Mouse (Mus musculus): ENCODE results near the gene Olfr874. TPM values are rescaled to one million over a fixed set of nuclear protein-coding genes. Genes with fewer than 3 reads are reported as not detected.
A peak's percentile ranks its signal among the peaks of the same experiment; 100 is the strongest.

Gene Olfr874
- polyA plus RNA-seq (2016; fragmentation: Nextera tagmentation; extraction: Ambion mirVana): not detected in 2 replicates

DNA sequence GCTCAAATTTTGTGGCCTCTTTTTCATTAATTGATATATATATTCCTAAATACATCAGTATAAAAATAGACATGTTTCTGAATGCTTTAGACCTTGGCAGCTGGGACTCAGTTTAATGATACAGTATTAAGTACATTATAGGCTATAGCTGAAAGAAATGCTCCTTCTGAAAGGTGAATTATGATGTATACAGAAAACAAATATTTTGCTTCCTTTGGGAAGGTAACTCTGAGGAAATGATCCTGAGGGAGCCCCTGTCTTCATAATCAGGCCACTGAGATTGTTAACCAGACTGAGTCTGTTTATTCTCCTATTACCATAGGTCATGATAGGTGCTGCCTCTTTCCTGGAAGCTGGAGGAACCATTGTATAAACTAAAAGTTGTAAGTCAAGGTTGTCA lies at the start of gene Olfr874:
Olfr874 (plus strand) TSS at position 301 of the 400 bp plus-strand sequence.
- Histone ChIP-seq H3K36me3 (no peaks in the 10 kb centered on the region), H3K4me1 (no peaks in the 10 kb centered on the region), H3K27me3 (no peaks in the 10 kb centered on the region), H3K9me3 (no peaks in the 10 kb centered on the region), H3K27ac (no peak within 1 kb of the TSS), H3K4me3 (no peak within 1 kb of the TSS), H3K9ac (no peak within 1 kb of the TSS), H3K4me2 (replicated peaks) (no peak within 1 kb of the TSS)
- ATAC-seq (ENCODE audit: insufficient number of reproducible peaks, insufficient read depth, low FRiP score, low TSS enrichment): no peak

DNA sequence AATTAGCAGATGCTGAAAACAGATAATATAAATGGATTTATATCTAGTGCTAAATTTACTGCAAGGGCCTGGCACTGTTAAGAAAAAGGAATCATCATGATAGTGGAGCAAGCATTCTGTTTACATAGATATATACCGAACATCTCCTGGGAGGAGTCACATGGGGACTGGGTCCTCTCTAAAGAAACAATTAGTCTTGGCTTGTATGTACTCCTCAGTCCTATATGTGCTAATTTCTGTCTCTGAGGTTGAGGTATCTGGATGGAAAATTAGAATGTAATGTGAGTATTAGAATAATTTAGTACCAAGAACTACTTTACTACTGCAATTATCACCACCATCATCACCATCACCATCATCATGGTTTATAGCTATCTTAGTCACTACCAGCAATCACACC lies 28.8 kb upstream of the Olfr874 start, which contains the start of gene Olfr160:
Olfr160 (minus strand) TSS at position 101 of the 400 bp plus-strand sequence.
- H3K36me3 ChIP-seq: no peaks in the 10 kb centered on the region
- no peaks in the 10 kb centered on the region for H3K27me3 ChIP-seq
- no peak within 1 kb of the TSS for H3K4me3 ChIP-seq
- no peaks in the 10 kb centered on the region for H3K9me3 ChIP-seq
- H3K9ac ChIP-seq: no peak within 1 kb of the TSS
- WGBS: 91% methylated on average over 1 of the region's 1 CpGs
- H3K4me2 ChIP-seq (replicated peaks): no peak within 1 kb of the TSS
- no peak within 1 kb of the TSS for H3K27ac ChIP-seq
- H3K4me1 ChIP-seq: no peaks in the 10 kb centered on the region
- ATAC-seq (ENCODE audit: insufficient number of reproducible peaks, insufficient read depth, low FRiP score, low TSS enrichment): no peak

DNA sequence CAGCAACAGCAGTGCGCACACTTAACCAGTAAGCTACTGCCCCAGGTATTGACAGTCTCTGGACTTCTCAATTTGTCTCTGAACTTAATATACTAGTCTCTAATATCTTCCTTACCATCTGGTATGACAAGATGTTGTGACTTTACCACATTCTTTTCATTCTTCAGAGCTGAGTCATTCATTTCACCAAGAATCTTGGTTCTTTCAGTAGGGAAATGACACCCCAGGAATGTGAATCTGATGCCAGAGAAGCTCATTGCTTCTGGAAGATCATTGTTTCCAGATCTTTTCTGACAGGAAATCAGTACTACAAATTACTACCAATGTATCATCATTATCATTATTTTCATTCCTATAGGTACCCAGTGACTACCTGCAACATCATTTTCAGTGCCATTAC lies 10.6 kb upstream of the Olfr874 start:
- Histone ChIP-seq H3K9me3 (no peaks in the 10 kb centered on the region), H3K4me1 (no peaks in the 10 kb centered on the region), H3K27me3 (no peaks in the 10 kb centered on the region), H3K9ac (no peak overlapping the region), H3K4me3 (no peak overlapping the region), H3K36me3 (no peaks in the 10 kb centered on the region), H3K4me2 (replicated peaks) (no peak overlapping the region), H3K27ac (no peak overlapping the region)
- WGBS: 86% methylated on average over 1 of the region's 1 CpGs
- no peak for ATAC-seq (ENCODE audit: insufficient number of reproducible peaks, insufficient read depth, low FRiP score, low TSS enrichment)

DNA sequence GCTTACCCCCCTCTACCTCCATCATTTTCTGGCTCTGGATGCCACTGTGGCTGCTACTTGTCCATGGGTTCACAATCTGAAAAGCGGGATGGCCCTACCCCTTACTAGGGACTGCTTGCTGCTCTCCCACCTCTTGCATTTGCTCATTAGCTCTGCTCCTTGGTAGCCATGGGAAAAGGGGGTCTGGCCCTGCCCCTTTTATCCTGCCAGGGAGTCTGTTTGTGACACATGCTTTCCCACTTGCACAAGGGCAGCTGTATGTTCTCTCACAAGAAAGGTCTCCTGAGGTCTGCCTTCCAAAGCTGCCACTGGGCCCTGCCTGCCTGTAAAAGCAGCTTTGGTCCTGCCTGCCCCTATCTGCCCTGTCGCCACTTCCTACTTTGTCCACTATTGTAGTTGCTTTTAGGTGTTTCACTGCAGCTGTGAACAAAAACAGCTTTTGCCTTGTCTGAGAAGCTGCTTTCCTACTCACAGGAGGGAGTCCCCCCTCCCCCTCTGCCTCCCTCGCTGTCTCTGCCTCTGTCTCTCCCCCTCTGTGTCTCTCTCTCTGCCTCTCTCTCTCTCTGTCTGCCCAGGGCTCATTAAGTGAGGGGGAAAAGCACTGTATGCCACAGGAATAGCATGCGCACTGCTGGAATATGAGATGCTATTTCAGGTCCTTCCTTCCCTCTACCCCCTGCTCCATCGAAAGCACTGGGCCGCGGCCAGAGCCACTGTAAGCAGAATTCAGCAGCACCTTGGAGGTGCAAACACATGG lies 5.6 kb downstream of the Olfr874 start:
- no peaks in the 10 kb centered on the region for H3K9me3 ChIP-seq
- no peak for ATAC-seq (ENCODE audit: insufficient number of reproducible peaks, insufficient read depth, low FRiP score, low TSS enrichment)
- no peaks in the 10 kb centered on the region for H3K27me3 ChIP-seq
- 0 out of 2 replicates have a peak, but pooled peaks cover 3% of the 10 kb centered on the region for H3K4me1 ChIP-seq
- no peak overlapping the region for H3K4me2 ChIP-seq (replicated peaks)
- no peak overlapping the region for H3K27ac ChIP-seq
- H3K9ac ChIP-seq: no peak overlapping the region
- WGBS: 28% methylated on average over 7 of the region's 7 CpGs
- no peak overlapping the region for H3K4me3 ChIP-seq
- H3K36me3 ChIP-seq: no peaks in the 10 kb centered on the region

DNA sequence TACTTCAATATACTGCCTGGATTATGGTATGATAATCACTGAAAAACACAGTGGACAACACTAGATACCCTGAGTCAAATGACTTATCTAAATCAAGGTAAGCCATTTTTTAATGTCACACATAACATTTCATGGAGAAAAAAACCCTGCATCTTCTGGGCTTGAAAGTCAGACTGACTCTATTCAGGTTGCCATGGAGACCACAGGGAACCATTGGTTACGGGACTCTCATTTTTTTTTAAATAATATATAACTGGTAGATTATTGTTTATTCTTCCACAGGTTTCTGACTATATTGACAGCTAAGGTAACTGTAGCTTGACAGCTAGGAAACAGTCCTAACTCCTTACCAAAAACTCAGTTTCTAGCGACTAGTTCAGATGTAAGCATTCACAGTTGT lies 6.6 kb downstream of the Olfr874 start:
- Histone ChIP-seq H3K4me2 (replicated peaks) (no peak overlapping the region), H3K4me3 (no peak overlapping the region), H3K36me3 (no peaks in the 10 kb centered on the region), H3K9ac (no peak overlapping the region), H3K27ac (no peak overlapping the region), H3K9me3 (no peaks in the 10 kb centered on the region), H3K4me1 (0 out of 2 replicates have a peak, but pooled peaks cover 3% of the 10 kb centered on the region), H3K27me3 (no peaks in the 10 kb centered on the region)
- no peak for ATAC-seq (ENCODE audit: insufficient number of reproducible peaks, insufficient read depth, low FRiP score, low TSS enrichment)
- 69% methylated on average over 2 of the region's 2 CpGs for WGBS

DNA sequence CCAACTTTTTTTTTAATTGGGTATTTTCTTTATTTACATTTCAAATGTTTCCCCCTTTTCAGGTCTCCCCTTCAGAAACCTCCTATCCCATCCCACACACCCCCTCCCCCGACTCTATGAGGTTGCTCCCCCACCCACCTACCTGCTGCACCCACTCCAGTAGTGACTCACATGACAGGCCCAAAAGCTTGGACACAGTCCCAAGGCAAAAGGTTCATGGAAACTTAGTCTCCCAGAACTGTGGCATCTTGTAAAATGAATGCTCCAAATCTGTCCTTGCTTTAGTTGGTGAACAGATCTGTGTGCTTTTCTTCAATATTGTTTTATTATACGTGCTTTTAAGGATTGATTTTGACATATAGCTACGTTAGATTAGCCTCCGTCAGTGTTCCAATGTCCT lies 7.1 kb downstream of the Olfr874 start:
- no peak overlapping the region for H3K4me3 ChIP-seq
- no peak overlapping the region for H3K27ac ChIP-seq
- 72% methylated on average over 4 of the region's 4 CpGs for WGBS
- H3K9me3 ChIP-seq: no peaks in the 10 kb centered on the region
- 0 out of 2 replicates have a peak, but pooled peaks cover 3% of the 10 kb centered on the region for H3K4me1 ChIP-seq
- no peaks in the 10 kb centered on the region for H3K36me3 ChIP-seq
- no peak overlapping the region for H3K4me2 ChIP-seq (replicated peaks)
- no peaks in the 10 kb centered on the region for H3K27me3 ChIP-seq
- no peak overlapping the region for H3K9ac ChIP-seq
- no peak for ATAC-seq (ENCODE audit: insufficient number of reproducible peaks, insufficient read depth, low FRiP score, low TSS enrichment)

DNA sequence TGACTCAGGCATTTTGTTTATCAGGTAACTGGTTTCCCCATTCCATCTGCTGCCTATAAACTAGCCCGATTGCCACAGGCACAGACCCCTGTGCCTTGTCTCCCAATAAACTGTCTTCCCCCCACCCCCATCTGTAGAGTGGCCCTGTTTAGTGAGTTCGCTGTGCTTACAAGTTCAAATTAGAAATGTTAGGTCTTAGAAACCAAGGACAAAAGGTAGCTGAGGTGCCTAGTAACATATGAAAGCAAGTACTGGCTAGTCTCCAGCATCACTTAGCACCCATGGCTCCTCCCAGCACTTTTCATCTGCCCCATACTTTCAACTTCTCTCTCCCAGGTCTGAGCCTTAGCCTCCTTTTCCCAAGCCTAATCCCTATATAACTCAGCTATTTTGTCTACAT lies 16.8 kb downstream of the Olfr874 start:
- Histone ChIP-seq H3K36me3 (no peaks in the 10 kb centered on the region), H3K9me3 (no peaks in the 10 kb centered on the region), H3K9ac (no peak overlapping the region), H3K4me3 (no peak overlapping the region), H3K4me2 (replicated peaks) (no peak overlapping the region), H3K27me3 (no peaks in the 10 kb centered on the region), H3K27ac (no peak overlapping the region), H3K4me1 (no peaks in the 10 kb centered on the region)
- WGBS: 89% methylated on average over 2 of the region's 2 CpGs
- no peak for ATAC-seq (ENCODE audit: insufficient number of reproducible peaks, insufficient read depth, low FRiP score, low TSS enrichment)

DNA sequence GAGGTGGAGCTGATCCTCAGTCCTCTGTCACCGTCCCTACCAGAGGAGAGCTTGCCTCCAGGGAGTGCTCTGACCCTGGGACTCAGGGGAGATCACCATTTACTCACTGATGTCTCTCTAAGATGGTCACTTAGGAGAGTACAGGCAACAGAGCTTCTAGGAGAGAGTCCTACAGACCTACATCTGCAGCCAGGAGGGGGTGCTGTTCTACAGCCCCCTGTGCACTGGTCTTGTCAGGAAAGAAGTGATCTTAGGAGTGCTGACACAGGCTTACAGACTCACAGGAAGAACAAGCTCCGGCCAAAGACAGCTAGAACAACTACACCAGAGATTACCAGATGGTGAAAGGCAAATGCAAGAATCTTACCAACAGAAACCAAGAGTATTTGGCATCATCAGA lies 17.6 kb downstream of the Olfr874 start:
- Histone ChIP-seq H3K4me3 (no peak overlapping the region), H3K4me2 (replicated peaks) (no peak overlapping the region), H3K27me3 (no peaks in the 10 kb centered on the region), H3K9ac (no peak overlapping the region), H3K27ac (no peak overlapping the region), H3K36me3 (no peaks in the 10 kb centered on the region), H3K4me1 (no peaks in the 10 kb centered on the region), H3K9me3 (no peaks in the 10 kb centered on the region)
- ATAC-seq (ENCODE audit: insufficient number of reproducible peaks, insufficient read depth, low FRiP score, low TSS enrichment): no peak
- 54% methylated on average over 2 of the region's 2 CpGs for WGBS

DNA sequence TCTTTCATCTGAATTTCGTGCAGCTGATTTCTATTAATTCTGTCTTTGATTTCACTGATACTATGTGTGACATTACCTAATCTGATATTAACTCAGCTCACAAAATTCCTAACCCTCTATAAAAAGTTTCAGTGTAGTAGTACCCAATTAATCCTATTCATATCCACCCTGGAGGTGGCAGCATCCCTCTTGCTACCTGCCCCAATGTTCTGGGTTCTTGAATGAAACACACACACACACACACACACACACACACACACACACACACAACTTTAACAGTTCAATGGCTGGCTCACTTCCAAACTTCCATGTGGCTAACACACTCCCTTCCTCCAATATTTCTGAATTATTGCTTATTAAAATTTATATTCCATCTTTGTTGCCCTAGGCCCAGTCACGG lies 25.8 kb downstream of the Olfr874 start:
- Histone ChIP-seq H3K27me3 (no peaks in the 10 kb centered on the region), H3K9me3 (no peaks in the 10 kb centered on the region), H3K9ac (no peak overlapping the region), H3K4me2 (replicated peaks) (no peak overlapping the region), H3K36me3 (no peaks in the 10 kb centered on the region), H3K4me3 (no peak overlapping the region), H3K27ac (no peak overlapping the region), H3K4me1 (no peaks in the 10 kb centered on the region)
- 71% methylated on average over 2 of the region's 2 CpGs for WGBS
- ATAC-seq (ENCODE audit: insufficient number of reproducible peaks, insufficient read depth, low FRiP score, low TSS enrichment): no peak

DNA sequence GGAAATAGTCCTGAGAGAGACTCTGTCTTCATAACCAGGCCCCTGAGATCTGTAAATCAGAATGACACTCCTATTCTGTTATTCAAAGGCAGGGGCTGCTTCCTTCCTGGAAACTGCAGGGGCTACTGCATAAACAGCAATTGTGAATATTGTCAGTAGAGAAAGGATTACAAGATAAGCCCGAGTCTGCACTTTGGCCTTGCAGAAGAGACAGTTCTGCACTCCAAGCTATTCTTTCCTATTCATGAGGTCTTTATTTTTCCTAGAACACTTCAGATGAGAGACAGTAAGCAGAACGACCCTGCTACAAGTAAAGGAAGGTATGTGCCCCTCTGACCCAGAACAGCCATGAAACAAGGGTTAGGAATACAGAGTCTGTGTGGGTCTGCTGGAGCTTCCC lies 26.9 kb downstream of the Olfr874 start, which contains the start of gene Olfr875:
Olfr875 (plus strand) TSS at position 99 of the 400 bp plus-strand sequence.
- Histone ChIP-seq H3K36me3 (no peaks in the 10 kb centered on the region), H3K4me2 (replicated peaks) (no peak within 1 kb of the TSS), H3K9me3 (no peaks in the 10 kb centered on the region), H3K27me3 (no peaks in the 10 kb centered on the region), H3K27ac (no peak within 1 kb of the TSS), H3K4me1 (no peaks in the 10 kb centered on the region), H3K9ac (no peak within 1 kb of the TSS), H3K4me3 (no peak within 1 kb of the TSS)
- no peak for ATAC-seq (ENCODE audit: insufficient number of reproducible peaks, insufficient read depth, low FRiP score, low TSS enrichment)
- 34% methylated on average over 2 of the region's 2 CpGs for WGBS

DNA sequence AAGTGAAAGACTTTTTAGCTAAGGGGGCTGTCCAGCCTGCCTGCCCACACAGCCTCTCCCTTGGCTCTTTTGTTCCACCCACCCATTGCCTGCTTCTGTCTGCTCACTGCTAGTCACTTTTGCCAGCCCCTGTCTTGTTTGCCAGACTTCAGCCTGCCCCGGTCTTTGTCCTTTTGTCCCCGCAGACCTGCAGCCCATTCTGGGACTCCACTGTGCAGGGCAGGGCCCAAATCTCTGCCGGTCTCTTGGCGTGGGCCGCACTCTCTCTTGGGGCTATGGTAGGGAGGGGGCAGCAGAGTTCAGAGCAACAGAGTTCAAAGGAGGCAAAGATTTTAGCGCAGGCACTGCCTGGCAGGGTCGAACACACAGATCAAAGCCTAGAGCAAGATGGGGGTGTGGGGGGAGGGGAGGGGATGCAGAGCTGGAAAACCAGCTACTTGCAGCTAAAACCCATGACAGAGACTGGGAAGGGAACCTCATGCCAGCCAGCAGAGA lies 37.9 kb downstream of the Olfr874 start:
- Histone ChIP-seq H3K9ac (peak overlapping the region; percentile 33; the same call in 1 of the 2 replicates), H3K4me2 (replicated peaks) (peak overlapping the region; percentile 49), H3K27ac (peak overlapping the region; percentile 80; the same call in 1 of the 2 replicates), H3K4me3 (peak overlapping the region; percentile 30), H3K27me3 (no peaks in the 10 kb centered on the region), H3K9me3 (no peaks in the 10 kb centered on the region), H3K36me3 (no peaks in the 10 kb centered on the region), H3K4me1 (peaks cover 6% of the 10 kb centered on the region; the same call in 1 of the 2 replicates)
- peak; percentile 84 for ATAC-seq (ENCODE audit: insufficient number of reproducible peaks, insufficient read depth, low FRiP score, low TSS enrichment)
- WGBS: 3% methylated on average over 7 of the region's 7 CpGs
